Mouse (Mus musculus): ENCODE results near the gene Sipa1l3. TPM values are rescaled to one million over a fixed set of nuclear protein-coding genes. Genes with fewer than 3 reads are reported as not detected.

The Sipa1l3 gene
- polyA plus RNA-seq, 1 experiment: 63.3 TPM

GRCm38 (mm10) chr7:29336795-29337319, 181.6 kb downstream of the Sipa1l3 start:
- Histone ChIP-seq H3K4me3 (replicated peaks; ENCODE audit: insufficient read depth, low read depth, low read length) (no peak overlapping the region), H3K4me1 (ENCODE audit: control insufficient read depth, insufficient read depth, low read length) (peaks cover 8% of the 10 kb centered on the region), H3K27ac (ENCODE audit: insufficient read depth, low read length) (no peak overlapping the region), H3K27me3 (ENCODE audit: control insufficient read depth, insufficient read depth, low read length) (no peaks in the 10 kb centered on the region)
- DNase-seq: no peak
- TF ChIP-seq CTCF (IDR thresholded peaks at IDR 0.05; ENCODE audit: borderline replicate concordance, insufficient read depth, low read depth, low read length): no peak
- TF ChIP-seq POLR2A (IDR thresholded peaks at IDR 0.05; ENCODE audit: borderline replicate concordance, insufficient read depth, low read length): no peak
- 62% methylated on average over 9 of the region's 9 CpGs for WGBS

DNA sequence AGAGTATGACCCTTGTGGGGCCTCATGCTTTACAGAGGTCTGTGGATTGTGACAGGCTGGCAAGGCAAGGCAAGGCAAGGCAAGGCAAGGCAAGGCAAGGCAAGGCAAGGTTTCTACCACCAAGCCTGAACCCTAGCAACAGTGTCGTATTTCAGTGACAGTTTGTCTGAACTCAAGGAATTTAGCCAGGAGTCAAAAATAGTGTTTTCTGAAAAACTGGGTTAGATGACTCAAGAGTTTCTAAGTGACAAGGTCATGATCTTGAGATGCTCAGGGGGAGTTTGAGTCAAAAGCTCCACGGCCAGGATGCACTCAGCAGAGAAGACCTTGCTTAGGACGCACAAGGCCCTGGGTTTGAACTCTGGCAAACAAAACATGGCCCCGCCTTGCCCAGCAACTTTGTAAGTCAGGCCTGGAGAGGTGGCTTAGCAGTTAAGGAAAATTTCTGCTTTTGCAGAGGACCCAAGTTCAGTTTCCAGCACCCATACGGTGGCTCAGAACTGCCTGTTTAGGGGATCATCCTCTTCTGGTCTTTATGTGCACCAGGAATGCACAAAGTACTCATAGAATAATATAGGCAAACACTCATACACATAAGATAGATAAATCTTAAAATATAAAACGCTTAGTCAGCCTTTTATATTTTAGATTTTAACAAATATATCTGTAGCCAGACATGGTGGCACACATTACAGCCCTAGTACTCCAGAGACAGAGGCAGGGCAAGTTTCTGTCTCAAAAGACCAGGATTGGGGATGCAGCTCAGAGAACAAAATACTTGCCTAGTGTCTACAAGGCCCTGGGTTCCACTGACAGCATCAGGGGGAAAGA, 182.4 kb downstream of the Sipa1l3 start:
- Histone ChIP-seq H3K4me1 (ENCODE audit: control insufficient read depth, insufficient read depth, low read length) (no peaks in the 10 kb centered on the region; the same call in 1 of the 2 replicates), H3K27me3 (ENCODE audit: control insufficient read depth, insufficient read depth, low read length) (no peaks in the 10 kb centered on the region), H3K27ac (ENCODE audit: insufficient read depth, low read length) (no peak overlapping the region), H3K4me3 (replicated peaks; ENCODE audit: insufficient read depth, low read depth, low read length) (no peak overlapping the region)
- DNase-seq: no peak
- TF ChIP-seq CTCF (IDR thresholded peaks at IDR 0.05; ENCODE audit: borderline replicate concordance, insufficient read depth, low read depth, low read length): no peak
- TF ChIP-seq POLR2A (IDR thresholded peaks at IDR 0.05; ENCODE audit: borderline replicate concordance, insufficient read depth, low read length): no peak
- 92% methylated on average over 6 of the region's 6 CpGs for WGBS

DNA sequence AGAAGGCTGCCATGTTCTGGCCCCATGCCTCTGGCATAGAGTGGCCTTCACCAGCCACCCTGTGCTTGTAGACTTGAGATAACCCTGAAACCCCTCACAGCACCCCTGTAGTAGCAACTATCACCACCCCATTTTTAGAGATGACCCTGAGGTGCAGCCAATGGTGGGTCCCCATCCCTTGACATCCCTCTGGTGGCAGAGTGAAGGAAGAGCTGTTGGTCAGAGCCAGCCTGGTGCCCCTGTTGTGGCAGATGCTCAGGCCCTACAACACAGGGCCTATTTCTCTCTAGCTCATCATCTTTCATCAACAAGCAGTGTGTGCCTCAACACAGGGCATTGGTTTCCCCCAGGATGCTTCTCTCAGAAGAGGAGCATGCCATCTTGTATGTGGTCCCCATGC, 183.2 kb downstream of the Sipa1l3 start:
- no peak for TF ChIP-seq CTCF (IDR thresholded peaks at IDR 0.05; ENCODE audit: borderline replicate concordance, insufficient read depth, low read depth, low read length)
- no peak for TF ChIP-seq POLR2A (IDR thresholded peaks at IDR 0.05; ENCODE audit: borderline replicate concordance, insufficient read depth, low read length)
- no peaks in the 10 kb centered on the region for H3K4me1 ChIP-seq (ENCODE audit: control insufficient read depth, insufficient read depth, low read length)
- no peaks in the 10 kb centered on the region for H3K27me3 ChIP-seq (ENCODE audit: control insufficient read depth, insufficient read depth, low read length)
- no peak for DNase-seq
- H3K4me3 ChIP-seq (replicated peaks; ENCODE audit: insufficient read depth, low read depth, low read length): no peak overlapping the region
- H3K27ac ChIP-seq (ENCODE audit: insufficient read depth, low read length): no peak overlapping the region

DNA sequence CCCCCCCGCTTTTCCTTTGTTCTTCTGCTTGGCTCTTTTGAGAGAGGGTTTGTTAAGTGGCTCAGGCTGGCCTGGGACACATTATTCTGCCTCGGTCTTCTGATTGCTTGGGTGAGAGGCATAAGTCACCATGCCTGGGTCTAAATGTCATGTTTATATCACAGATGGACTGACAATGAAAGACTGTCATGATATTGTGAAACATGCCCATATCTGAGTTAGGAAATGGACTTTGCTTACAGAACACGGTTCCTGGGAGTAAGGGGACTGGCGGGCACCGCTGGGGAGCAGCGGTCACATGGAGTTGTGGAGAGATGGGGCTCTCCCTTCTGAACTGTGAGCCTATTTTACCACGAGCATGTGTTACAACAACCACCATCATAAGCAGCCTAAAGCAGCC, 184.3 kb downstream of the Sipa1l3 start:
- Histone ChIP-seq H3K4me3 (replicated peaks; ENCODE audit: insufficient read depth, low read depth, low read length) (no peak overlapping the region), H3K27ac (ENCODE audit: insufficient read depth, low read length) (no peak overlapping the region)
- 78% methylated on average over 7 of the region's 7 CpGs for WGBS

DNA sequence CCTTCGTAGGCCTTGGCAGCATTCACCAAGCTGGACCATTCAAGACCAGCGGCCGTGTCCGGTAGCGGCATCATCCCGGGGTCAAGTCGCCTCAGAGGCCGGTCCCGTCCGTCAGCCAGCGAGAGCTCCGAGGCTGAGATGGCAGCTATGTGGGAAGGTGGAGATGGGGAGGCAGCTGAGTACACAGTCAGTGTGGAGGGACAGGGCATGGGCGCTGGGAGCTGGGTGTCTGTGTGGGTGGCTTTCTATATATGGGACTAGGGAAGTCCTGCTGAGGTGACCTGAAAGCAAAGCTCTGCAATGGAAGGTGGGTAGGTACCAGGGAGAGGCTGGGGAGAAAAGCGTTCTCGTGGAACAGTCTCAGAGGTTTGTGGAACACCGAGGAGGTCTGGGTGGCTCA, 189.5 kb downstream of the Sipa1l3 start:
- Histone ChIP-seq H3K4me3 (replicated peaks; ENCODE audit: insufficient read depth, low read depth, low read length) (no peak overlapping the region), H3K4me1 (ENCODE audit: control insufficient read depth, insufficient read depth, low read length) (no peaks in the 10 kb centered on the region), H3K27me3 (ENCODE audit: control insufficient read depth, insufficient read depth, low read length) (no peaks in the 10 kb centered on the region), H3K27ac (ENCODE audit: insufficient read depth, low read length) (no peak overlapping the region)
- 88% methylated on average over 16 of the region's 16 CpGs for WGBS
- DNase-seq: no peak
- no peak for TF ChIP-seq CTCF (IDR thresholded peaks at IDR 0.05; ENCODE audit: borderline replicate concordance, insufficient read depth, low read depth, low read length)
- TF ChIP-seq POLR2A (IDR thresholded peaks at IDR 0.05; ENCODE audit: borderline replicate concordance, insufficient read depth, low read length): no peak

More for the DNA sequence above, 184.3 kb downstream of the Sipa1l3 start:
- DNase-seq: no peak
- TF ChIP-seq CTCF (IDR thresholded peaks at IDR 0.05; ENCODE audit: borderline replicate concordance, insufficient read depth, low read depth, low read length) (no peak), POLR2A (IDR thresholded peaks at IDR 0.05; ENCODE audit: borderline replicate concordance, insufficient read depth, low read length) (no peak)
- Histone ChIP-seq H3K27me3 (ENCODE audit: control insufficient read depth, insufficient read depth, low read length) (no peaks in the 10 kb centered on the region), H3K4me1 (ENCODE audit: control insufficient read depth, insufficient read depth, low read length) (no peaks in the 10 kb centered on the region)

GRCm38 (mm10) chr7:29327087-29327486, 191.4 kb downstream of the Sipa1l3 start:
- Histone ChIP-seq H3K4me3 (replicated peaks; ENCODE audit: insufficient read depth, low read depth, low read length) (no peak overlapping the region), H3K27me3 (ENCODE audit: control insufficient read depth, insufficient read depth, low read length) (no peaks in the 10 kb centered on the region), H3K4me1 (ENCODE audit: control insufficient read depth, insufficient read depth, low read length) (no peaks in the 10 kb centered on the region), H3K27ac (ENCODE audit: insufficient read depth, low read length) (no peak overlapping the region)
- WGBS: 74% methylated on average over 6 of the region's 6 CpGs
- no peak for DNase-seq
- TF ChIP-seq CTCF (IDR thresholded peaks at IDR 0.05; ENCODE audit: borderline replicate concordance, insufficient read depth, low read depth, low read length) (no peak), POLR2A (IDR thresholded peaks at IDR 0.05; ENCODE audit: borderline replicate concordance, insufficient read depth, low read length) (no peak)

DNA sequence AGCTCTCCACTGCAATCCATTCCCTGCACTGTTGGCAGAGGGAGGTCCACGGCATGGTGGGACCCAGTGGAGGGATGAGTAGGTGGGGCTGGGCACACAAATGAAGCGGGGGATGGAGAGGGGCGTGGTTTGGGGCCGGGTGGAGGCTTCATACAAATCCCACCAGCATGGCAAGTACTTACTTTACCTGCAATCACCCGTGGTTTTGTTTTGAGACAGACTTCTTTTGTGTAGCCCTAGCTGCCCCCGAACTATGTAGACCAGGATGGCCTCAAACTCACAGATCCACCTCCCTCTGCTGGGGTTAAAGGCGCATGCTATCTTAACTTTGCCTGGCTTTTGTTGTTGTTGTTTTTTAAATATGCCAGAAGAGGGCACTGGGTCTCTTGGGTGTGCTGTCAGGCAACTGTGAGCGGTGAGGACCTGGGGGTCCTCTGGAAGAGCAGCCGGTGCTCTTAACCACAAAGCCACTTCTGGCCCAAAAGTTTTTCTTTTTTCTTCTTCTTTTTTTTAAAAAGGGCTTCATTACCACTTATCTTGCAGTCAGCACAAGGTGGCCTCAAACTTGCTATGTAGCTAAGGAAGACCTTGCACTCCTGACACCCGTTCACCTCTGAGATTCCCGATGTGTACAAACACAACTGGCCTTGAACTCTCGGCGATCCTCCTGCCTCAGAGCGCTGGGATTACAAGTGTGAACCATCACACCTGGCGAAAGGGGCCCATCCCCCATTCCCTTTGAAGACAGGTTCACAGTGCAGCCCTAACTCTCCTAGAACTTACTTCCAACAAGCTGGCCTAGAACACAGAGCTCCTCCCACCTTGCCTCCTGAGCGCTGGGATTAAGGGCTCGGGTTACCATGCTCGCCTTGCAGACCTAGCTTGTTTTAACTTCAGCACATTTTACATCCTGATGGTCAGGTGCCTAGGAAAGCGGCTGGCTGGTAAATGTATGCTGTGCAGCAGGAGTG, 198.8 kb downstream of the Sipa1l3 start:
- TF ChIP-seq POLR2A (IDR thresholded peaks at IDR 0.05; ENCODE audit: borderline replicate concordance, insufficient read depth, low read length): no peak
- TF ChIP-seq CTCF (IDR thresholded peaks at IDR 0.05; ENCODE audit: borderline replicate concordance, insufficient read depth, low read depth, low read length): 0 out of 2 replicates have a peak, but pooled peaks have one; percentile 16
- H3K27me3 ChIP-seq (ENCODE audit: control insufficient read depth, insufficient read depth, low read length): no peaks in the 10 kb centered on the region
- DNase-seq: no peak
- no peak overlapping the region for H3K27ac ChIP-seq (ENCODE audit: insufficient read depth, low read length)
- peaks cover 26% of the 10 kb centered on the region for H3K4me1 ChIP-seq (ENCODE audit: control insufficient read depth, insufficient read depth, low read length)
- no peak overlapping the region for H3K4me3 ChIP-seq (replicated peaks; ENCODE audit: insufficient read depth, low read depth, low read length)
- WGBS: 53% methylated on average over 19 of the region's 19 CpGs
